Mouse (Mus musculus) forebrain, embryonic 10.5 days (tissue): ENCODE results near the gene Myo1d. TPM values are rescaled to one million over a fixed set of nuclear protein-coding genes. Genes with fewer than 3 reads are reported as not detected.
A peak's percentile ranks its signal among the peaks of the same experiment; 100 is the strongest.

Experiments
- DNase-seq: peaks from one replicate; pipeline ENCODE4 v3.0.0-alpha.2; 2017; ENCODE audit warnings: low spot score; ENCODE audit errors: extremely low spot score
- H3K27ac ChIP-seq: fragments of 300-500 bp; sonication (generic); 2 replicates; pipeline ENCODE4 v1.5.1; 2016; ENCODE audit warnings: mild to moderate bottlenecking
- H3K27me3 ChIP-seq: fragments of 300-500 bp; sonication (generic); 2 replicates; pipeline ENCODE4 v1.6.1; 2016; ENCODE audit warnings: mild to moderate bottlenecking; ENCODE audit not compliant: poor library complexity, severe bottlenecking
- H3K36me3 ChIP-seq: fragments of 300-500 bp; sonication (generic); replicated peaks from 2 replicates; pipeline ENCODE4 v1.6.1; 2016; ENCODE audit warnings: mild to moderate bottlenecking, moderate library complexity
- H3K4me1 ChIP-seq: fragments of 300-500 bp; sonication (generic); 2 replicates; pipeline ENCODE4 v1.6.1; 2016
- H3K4me3 ChIP-seq: fragments of 300-500 bp; sonication (generic); 2 replicates; pipeline ENCODE4 v1.5.1; 2016; ENCODE audit warnings: mild to moderate bottlenecking, moderate library complexity
- H3K9me3 ChIP-seq: fragments of 300-500 bp; sonication (generic); 2 replicates; pipeline ENCODE4 v1.6.1; 2016; ENCODE audit warnings: mild to moderate bottlenecking, moderate library complexity
- WGBS: fragments of 180-500 bp; shearing (Covaris S2); methylation state at CpG from one replicate; pipeline ENCODE4 v1.1.7; 2016; 5-methylcytosine and 5-hydroxymethylcytosine counted together
- polyA plus RNA-seq: library from polyadenylated mRNA; unstranded; fragments of >200 nt; fragmentation: Nextera tagmentation; extraction: Ambion mirVana; gene quantifications from 2 replicates; pipeline ENCODE4 v1.2.1, GENCODE M21; 2016

Gene Myo1d
- polyA plus RNA-seq, 1 experiment from 2014 or later, result 2.0 TPM

DNA sequence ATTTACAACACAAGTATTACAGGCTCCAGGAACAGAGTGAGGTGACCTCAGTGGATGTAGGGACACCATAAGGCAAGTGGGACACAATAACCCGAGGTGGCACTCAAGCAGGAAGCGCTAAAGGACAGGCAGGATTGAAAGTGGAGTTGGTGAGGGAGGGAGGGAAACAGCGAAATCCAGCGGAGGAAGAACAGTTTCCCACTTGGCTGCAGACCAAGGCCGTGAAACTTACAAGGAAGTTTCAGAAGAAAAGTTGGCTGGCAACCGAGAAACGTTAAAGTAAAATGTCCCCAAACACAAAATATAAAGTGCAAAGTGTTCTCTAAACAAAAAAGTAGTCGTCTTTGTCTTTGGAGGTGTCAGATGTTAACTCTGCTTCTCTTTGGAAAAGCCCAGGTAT is 15.6 kb upstream of the Myo1d start:
- H3K27ac ChIP-seq, result no peak overlapping the region
- 89% methylated on average over 8 of the region's 8 CpGs for WGBS
- H3K36me3 ChIP-seq, result no peaks in the 10 kb centered on the region
- no peaks in the 10 kb centered on the region for H3K27me3 ChIP-seq
- H3K9me3 ChIP-seq, result no peaks in the 10 kb centered on the region
- DNase-seq, result no peak
- H3K4me3 ChIP-seq, result no peak overlapping the region
- H3K4me1 ChIP-seq, result no peaks in the 10 kb centered on the region

DNA sequence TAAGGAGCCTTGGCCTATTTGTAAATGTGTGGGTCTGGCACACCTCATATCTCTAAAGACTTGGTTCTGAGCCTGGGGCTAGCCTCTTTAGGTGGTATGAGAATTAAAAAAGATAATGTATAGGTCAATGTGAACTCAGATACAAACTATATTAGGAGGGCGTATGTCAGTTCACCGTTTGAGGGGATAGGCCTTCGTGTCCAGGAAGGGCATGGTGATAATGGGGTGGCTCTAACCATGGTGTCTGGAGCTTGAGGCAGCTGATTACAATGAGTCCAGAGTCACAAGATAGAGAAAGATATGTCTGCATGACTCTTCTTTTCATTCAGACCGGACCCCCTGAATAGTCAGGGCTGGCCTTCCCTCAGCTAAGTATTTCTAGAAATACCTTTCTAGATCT is 14.5 kb upstream of the Myo1d start:
- no peaks in the 10 kb centered on the region for H3K36me3 ChIP-seq
- no peaks in the 10 kb centered on the region for H3K9me3 ChIP-seq
- no peak overlapping the region for H3K4me3 ChIP-seq
- H3K27ac ChIP-seq, result no peak overlapping the region
- H3K27me3 ChIP-seq, result no peaks in the 10 kb centered on the region
- H3K4me1 ChIP-seq, result no peaks in the 10 kb centered on the region
- DNase-seq, result no peak
- WGBS, result 92% methylated on average over 4 of the region's 4 CpGs

DNA sequence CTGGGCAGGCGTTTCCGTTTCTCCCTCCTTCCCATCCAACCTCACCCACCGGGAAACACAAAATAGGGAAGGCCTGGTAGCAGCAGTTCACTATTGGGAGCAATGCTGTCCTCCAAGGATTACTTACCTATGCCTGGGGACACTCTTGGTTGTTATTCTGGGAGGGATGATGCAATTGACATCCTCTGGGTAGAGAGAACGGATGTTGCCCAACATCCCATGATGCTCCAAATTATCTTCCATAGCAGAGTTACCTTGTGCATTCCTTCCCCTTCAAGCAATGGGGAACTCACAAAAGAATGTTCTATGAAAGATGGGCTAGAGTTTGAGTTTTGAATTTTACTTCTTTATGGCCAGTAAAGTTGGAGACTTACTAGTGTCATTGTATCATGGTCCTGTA is 13.6 kb upstream of the Myo1d start:
- Histone ChIP-seq H3K27me3 (no peaks in the 10 kb centered on the region), H3K9me3 (no peaks in the 10 kb centered on the region), H3K4me1 (no peaks in the 10 kb centered on the region), H3K36me3 (no peaks in the 10 kb centered on the region), H3K27ac (no peak overlapping the region), H3K4me3 (no peak overlapping the region)
- no peak for DNase-seq
- 95% methylated on average over 4 of the region's 4 CpGs for WGBS

DNA sequence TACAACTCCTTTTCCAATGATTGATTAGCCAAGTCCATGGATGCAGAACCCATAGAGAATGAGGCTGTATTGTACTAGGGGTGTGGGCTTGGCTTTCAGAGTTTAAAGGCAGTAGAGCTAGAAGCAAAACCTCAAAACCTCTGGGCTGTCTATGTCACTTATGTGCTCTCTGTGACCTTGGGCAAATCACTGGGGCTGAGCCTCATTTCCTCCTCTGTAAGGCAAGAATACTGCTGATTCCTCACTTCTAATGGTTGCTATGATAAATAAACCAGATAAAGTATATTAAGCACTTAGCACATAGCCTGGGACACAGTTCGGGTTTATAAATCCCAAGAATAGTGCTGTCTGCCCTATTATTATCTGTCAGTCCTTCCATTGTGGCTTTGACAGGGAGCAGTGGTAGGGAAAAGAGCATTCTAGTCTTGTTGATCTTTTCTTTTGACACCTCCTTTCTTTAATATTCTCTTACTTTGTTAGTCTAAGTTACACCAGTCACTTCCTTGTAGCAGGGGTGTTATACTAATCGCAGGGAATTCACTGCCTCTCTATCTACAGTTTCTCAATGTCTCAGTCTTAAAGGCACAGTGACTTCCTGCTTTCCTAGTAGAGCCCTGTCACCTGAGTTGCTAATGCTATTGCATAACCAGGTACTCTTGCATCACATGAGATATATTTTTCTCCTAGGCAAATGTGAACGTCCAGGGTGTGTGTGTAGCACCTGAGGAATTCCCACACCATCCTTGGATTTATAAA is 12.0 kb upstream of the Myo1d start:
- DNase-seq, result no peak
- H3K36me3 ChIP-seq, result no peaks in the 10 kb centered on the region
- 80% methylated on average over 3 of the region's 3 CpGs for WGBS
- no peaks in the 10 kb centered on the region for H3K27me3 ChIP-seq
- H3K4me1 ChIP-seq, result no peaks in the 10 kb centered on the region
- H3K4me3 ChIP-seq, result no peak overlapping the region
- H3K27ac ChIP-seq, result no peak overlapping the region
- no peaks in the 10 kb centered on the region for H3K9me3 ChIP-seq

DNA sequence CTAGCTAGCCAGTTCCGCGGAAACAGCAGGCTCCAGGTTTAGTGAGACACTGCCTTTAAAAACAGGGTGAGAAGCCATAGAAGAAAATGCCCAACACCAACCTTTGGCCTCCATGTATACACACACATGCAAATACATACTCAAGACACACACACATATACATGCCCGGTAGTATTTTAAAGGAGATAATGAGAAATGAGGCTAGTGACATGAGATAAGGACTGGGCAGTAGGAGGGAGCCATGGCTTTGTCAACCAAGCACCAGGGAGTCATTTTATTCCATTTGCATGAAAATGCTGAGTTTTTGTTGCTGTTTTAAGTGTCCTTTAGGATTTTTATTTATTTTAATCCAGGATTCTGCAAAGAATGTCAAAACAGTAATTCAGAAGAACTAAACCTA is 10.6 kb upstream of the Myo1d start:
- no peak for DNase-seq
- Histone ChIP-seq H3K4me1 (no peaks in the 10 kb centered on the region), H3K4me3 (no peak overlapping the region), H3K27me3 (no peaks in the 10 kb centered on the region), H3K9me3 (no peaks in the 10 kb centered on the region), H3K27ac (no peak overlapping the region), H3K36me3 (no peaks in the 10 kb centered on the region)
- WGBS, result 66% methylated on average over 3 of the region's 3 CpGs

DNA sequence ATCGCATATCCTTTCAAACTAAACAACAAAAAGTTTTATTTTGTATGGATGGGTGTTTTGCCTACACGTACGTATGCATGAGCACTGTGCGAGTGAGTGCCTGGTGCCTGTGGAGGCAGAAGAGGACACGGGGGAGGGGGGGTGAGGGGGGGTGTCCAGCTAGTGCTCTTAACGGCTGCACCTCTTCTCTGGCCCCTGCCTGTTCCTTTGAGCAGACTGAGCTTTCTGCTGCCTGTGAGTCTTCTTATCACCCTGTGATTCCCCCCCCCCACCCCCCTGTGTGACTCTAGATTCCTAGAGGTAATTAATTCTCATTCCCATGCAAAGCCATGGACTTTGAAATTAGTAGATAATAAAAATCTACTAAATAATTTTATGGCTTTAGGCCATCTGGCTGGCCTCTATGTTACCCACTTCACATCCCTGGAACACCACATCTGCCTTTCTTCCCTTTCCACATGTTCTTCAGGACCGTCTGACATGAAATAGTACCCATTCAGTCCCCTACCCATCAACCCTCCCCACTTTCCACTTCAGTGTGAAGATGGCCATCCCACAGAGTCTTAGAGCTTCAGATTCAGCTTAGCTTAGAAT is 9.9 kb upstream of the Myo1d start:
- no peak for DNase-seq
- Histone ChIP-seq H3K4me3 (no peak overlapping the region), H3K4me1 (no peaks in the 10 kb centered on the region), H3K9me3 (no peaks in the 10 kb centered on the region), H3K27me3 (no peaks in the 10 kb centered on the region), H3K27ac (no peak overlapping the region), H3K36me3 (no peaks in the 10 kb centered on the region)
- 67% methylated on average over 7 of the region's 7 CpGs for WGBS

DNA sequence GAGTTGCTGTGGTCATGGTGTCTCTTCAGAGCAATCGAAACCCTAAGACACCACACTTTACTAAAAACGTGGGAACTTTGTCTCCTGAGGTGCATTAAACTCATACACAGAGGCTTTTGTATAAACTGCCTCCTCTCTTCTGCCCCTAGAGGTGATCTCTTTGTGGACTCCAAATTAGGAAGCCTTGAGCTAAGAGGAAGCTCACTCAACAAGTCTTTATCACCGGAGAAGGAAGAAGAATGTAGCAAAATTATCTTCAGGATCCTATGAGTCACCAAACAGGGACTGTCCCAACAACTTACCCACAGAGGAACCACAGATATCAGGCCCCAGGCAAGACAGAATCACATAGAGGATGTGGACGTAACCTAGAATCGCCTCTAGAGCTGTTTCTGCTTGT is 5.8 kb upstream of the Myo1d start:
- Histone ChIP-seq H3K9me3 (no peaks in the 10 kb centered on the region), H3K4me3 (no peak overlapping the region), H3K27ac (no peak overlapping the region), H3K36me3 (no peaks in the 10 kb centered on the region), H3K4me1 (no peaks in the 10 kb centered on the region), H3K27me3 (no peaks in the 10 kb centered on the region)
- DNase-seq, result no peak
- WGBS, result 82% methylated on average over 5 of the region's 5 CpGs

DNA sequence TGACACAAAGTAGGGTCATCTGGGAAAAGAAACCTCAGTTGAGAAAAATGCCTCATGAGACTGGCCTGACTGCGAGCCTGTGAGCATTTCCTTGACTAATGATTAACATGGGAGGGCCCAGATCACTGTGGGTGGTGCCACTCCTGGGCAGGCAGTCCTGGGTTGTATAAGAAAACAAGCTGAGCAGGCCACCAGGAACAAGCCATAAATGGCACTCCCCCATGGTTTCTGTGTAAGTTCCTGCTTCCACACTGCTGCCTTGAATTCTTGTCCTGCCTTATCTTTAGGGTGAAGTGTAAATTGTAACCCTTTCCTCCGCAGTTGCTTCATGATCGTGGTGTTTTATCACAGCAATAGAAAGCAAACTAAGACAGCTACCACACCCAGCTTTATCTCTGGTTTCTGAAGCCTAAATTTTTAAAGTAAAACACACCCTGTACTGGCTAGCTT is 4.5 kb upstream of the Myo1d start:
- DNase-seq, result no peak
- no peaks in the 10 kb centered on the region for H3K36me3 ChIP-seq
- WGBS, result 79% methylated on average over 3 of the region's 3 CpGs
- no peaks in the 10 kb centered on the region for H3K9me3 ChIP-seq
- H3K27ac ChIP-seq, result no peak overlapping the region
- H3K27me3 ChIP-seq, result peaks cover 4% of the 10 kb centered on the region
- peaks cover 10% of the 10 kb centered on the region for H3K4me1 ChIP-seq
- no peak overlapping the region for H3K4me3 ChIP-seq

DNA sequence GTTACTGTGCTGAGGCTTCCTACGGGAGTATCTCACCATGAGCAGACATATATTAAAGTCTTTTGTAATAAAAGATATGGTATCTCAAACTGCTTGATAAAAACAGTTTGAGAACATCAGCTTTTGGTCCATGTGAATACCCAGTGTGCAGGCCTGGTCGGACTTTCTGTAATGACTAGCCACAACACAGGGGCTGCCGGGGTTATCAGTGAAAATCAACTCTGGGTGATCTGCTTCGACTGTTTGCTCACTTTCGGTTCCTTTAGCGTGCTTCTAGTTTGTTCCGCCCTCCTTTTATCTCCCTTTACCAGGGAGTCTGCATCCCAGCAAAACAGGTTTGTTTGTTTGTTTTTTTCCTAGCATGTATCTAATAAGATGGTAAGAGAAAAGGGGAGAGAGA is 3.6 kb upstream of the Myo1d start:
- Histone ChIP-seq H3K9me3 (no peaks in the 10 kb centered on the region), H3K27ac (no peak overlapping the region)
- WGBS, result 88% methylated on average over 7 of the region's 7 CpGs

DNA sequence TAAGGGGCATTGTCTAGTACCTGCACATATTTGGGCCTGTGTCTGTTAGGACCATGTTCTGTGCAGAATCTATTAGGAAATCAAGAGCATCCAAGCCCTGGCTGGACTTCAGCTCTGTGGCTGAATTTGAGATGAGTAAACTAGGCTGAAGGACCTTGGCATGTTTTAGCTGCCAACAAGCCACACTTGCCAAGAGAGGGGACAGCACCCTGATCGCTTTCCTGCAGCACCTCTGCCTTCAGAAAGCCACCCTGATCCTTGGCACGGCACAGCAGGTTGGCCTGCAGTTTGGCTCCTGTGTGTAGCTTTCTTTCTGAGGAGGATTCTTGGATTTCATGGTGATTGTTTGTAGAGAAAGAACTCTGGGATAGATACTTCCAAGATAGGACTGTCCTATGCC is 1.7 kb upstream of the Myo1d start:
- H3K27me3 ChIP-seq, result peaks cover 19% of the 10 kb centered on the region
- WGBS, result 89% methylated on average over 2 of the region's 2 CpGs

More for the DNA sequence above, 3.6 kb upstream of the Myo1d start:
- Histone ChIP-seq H3K27me3 (peaks cover 12% of the 10 kb centered on the region), H3K4me3 (no peak overlapping the region), H3K36me3 (no peaks in the 10 kb centered on the region), H3K4me1 (peaks cover 15% of the 10 kb centered on the region)
- no peak for DNase-seq

DNA sequence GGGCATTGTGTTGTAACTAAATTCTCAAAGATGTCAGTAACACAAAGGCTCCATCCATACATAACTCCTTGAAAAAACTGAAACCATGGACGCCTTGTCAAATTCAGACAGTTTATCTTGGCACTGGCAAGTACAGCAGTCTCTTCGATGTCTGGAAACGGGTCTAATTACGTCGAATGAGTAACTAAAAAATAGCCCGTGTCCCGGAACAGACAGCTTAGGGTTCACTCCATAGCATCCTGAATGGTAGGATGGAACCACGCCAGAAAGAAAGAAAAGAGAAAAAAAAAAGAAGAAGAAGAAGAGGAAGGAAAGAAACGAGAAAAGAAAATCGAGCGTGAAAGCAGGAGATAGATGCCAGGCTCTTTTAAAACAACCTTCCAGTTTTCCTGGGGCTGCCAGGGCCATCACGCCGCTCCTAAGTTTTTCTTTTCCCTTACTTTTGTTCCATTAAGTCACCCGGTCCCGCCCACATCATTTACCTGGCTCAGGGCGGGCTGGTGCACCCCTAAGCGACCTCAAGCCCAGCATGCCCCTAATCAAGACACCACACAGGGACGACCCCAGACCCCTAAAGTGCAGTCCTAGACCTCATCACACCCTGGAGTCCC is 804 bp downstream of the Myo1d start:
- Histone ChIP-seq H3K27me3 (peaks cover 19% of the 10 kb centered on the region), H3K27ac (peak overlapping the region; percentile 82), H3K9me3 (no peaks in the 10 kb centered on the region), H3K4me3 (peak overlapping the region; percentile 77), H3K4me1 (peaks cover 22% of the 10 kb centered on the region), H3K36me3 (no peaks in the 10 kb centered on the region)
- no peak for DNase-seq
- WGBS, result 6% methylated on average over 18 of the region's 18 CpGs

More for the DNA sequence above, 1.7 kb upstream of the Myo1d start:
- Histone ChIP-seq H3K4me1 (peaks cover 15% of the 10 kb centered on the region), H3K36me3 (no peaks in the 10 kb centered on the region), H3K4me3 (no peak overlapping the region), H3K9me3 (no peaks in the 10 kb centered on the region), H3K27ac (no peak overlapping the region)
- DNase-seq, result no peak

DNA sequence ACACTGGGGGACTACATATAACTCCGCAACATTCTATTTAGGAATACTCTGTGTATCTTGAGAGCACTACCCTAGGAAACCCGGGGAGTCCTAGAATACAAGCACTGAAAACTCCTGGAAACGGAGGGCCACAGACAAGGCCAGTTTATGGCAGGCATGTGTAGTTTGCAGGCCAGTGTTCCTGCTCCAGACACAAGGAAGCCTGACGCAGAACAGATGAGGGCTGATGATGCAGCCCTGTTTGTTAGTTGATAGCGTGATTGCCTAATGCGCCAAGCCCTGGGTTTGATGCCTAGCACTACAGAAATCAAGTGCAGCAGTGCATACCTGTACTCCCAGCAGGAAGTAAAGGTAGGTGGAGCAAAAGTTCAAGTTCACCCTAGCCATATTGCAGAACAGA is 1.7 kb downstream of the Myo1d start:
- Histone ChIP-seq H3K27ac (no peak overlapping the region), H3K4me3 (no peak overlapping the region), H3K27me3 (peaks cover 21% of the 10 kb centered on the region), H3K4me1 (peaks cover 22% of the 10 kb centered on the region), H3K9me3 (no peaks in the 10 kb centered on the region), H3K36me3 (no peaks in the 10 kb centered on the region)
- 79% methylated on average over 6 of the region's 6 CpGs for WGBS
- no peak for DNase-seq

DNA sequence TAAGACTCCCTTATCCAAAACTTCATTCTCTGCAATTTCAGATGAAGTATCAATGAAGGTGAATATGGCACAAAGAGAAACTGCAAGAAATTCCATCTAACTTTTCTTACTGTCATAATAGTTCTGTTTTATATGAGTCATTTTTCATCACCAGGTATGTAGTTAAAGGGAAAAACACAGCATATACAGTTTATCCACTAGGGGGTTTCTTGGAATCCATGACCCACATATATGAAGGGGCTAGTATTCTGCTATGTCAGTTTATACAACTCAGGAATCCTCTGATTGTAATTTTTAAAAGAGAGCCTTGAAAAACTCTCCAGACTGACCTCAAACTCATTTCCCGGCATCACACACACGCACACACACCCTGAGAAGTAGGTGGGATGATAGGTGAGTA is 2.1 kb downstream of the Myo1d start:
- H3K36me3 ChIP-seq, result no peaks in the 10 kb centered on the region
- H3K9me3 ChIP-seq, result no peaks in the 10 kb centered on the region
- DNase-seq, result no peak
- 87% methylated on average over 2 of the region's 2 CpGs for WGBS
- no peak overlapping the region for H3K27ac ChIP-seq
- H3K4me1 ChIP-seq, result peaks cover 22% of the 10 kb centered on the region
- no peak overlapping the region for H3K4me3 ChIP-seq
- peaks cover 21% of the 10 kb centered on the region for H3K27me3 ChIP-seq
